Mouse (Mus musculus) limb, embryonic 11.5 days (tissue): Measurements from ENCODE around the gene Slc7a11. TPM values are rescaled to one million over a fixed set of nuclear protein-coding genes. Genes with fewer than 3 reads are reported as not detected.

ENCODE experiments used
- ATAC-seq: fragments of 200-750 bp; cut with Nextera tagmentation; 2 replicates; pipeline ENCODE4 v1.8.0; 2017; ENCODE audit warnings: low read depth; ENCODE audit not compliant: insufficient number of reproducible peaks, low FRiP score, low TSS enrichment
- DNase-seq: peaks from one replicate; pipeline ENCODE4 v3.0.0-alpha.2; 2015; ENCODE audit warnings: low spot score
- H3K27ac ChIP-seq: fragments of 300-500 bp; sonication (generic); replicated peaks from 2 replicates; pipeline ENCODE4 v1.5.1; 2014; ENCODE audit warnings: low read depth, mild to moderate bottlenecking, low read length
- H3K27me3 ChIP-seq: fragments of 300-500 bp; sonication (generic); 2 replicates; pipeline ENCODE4 v1.6.1; 2014; ENCODE audit warnings: mild to moderate bottlenecking, low read length, mixed read lengths; ENCODE audit not compliant: control insufficient read depth, insufficient read depth
- H3K36me3 ChIP-seq: fragments of 300-500 bp; sonication (generic); 2 replicates; pipeline ENCODE4 v1.6.1; 2014; ENCODE audit warnings: mild to moderate bottlenecking, low read length, moderate library complexity, mixed read lengths; ENCODE audit not compliant: control insufficient read depth, insufficient read depth
- H3K4me1 ChIP-seq: fragments of 300-500 bp; sonication (generic); 2 replicates; pipeline ENCODE4 v1.6.1; 2014; ENCODE audit warnings: low read length, mixed read lengths; ENCODE audit not compliant: control insufficient read depth, insufficient read depth
- H3K4me2 ChIP-seq: fragments of 300-500 bp; sonication (generic); 2 replicates; pipeline ENCODE4 v1.6.1; 2014; ENCODE audit warnings: low read depth, mild to moderate bottlenecking, moderate library complexity; ENCODE audit not compliant: severe bottlenecking
- H3K4me3 ChIP-seq: fragments of 300-500 bp; sonication (generic); 2 replicates; pipeline ENCODE4 v1.5.1; 2014; ENCODE audit warnings: low read depth, low read length
- H3K9ac ChIP-seq: fragments of 300-500 bp; sonication (generic); 2 replicates; pipeline ENCODE4 v1.6.1; 2014; ENCODE audit warnings: mild to moderate bottlenecking, low read length
- H3K9me3 ChIP-seq: fragments of 300-500 bp; sonication (generic); 2 replicates; pipeline ENCODE4 v1.6.1; 2016; ENCODE audit warnings: low read length; ENCODE audit not compliant: control insufficient read depth
- WGBS: fragments of 180-500 bp; shearing (Covaris S2); extraction: QIAGEN DNeasy Blood & Tissue Kit; methylation state at CpG from one replicate; pipeline ENCODE4 v1.1.7; 2014; 5-methylcytosine and 5-hydroxymethylcytosine counted together
- polyA plus RNA-seq: library from polyadenylated mRNA; unstranded; fragments of >200 nt; fragmentation: Nextera tagmentation; extraction: Ambion mirVana; gene quantifications from 2 replicates; pipeline ENCODE4 v1.2.1, GENCODE M21; 2014

Gene Slc7a11
- polyA plus RNA-seq, 1 experiment from 2014 or later = 4.4 TPM

DNA sequence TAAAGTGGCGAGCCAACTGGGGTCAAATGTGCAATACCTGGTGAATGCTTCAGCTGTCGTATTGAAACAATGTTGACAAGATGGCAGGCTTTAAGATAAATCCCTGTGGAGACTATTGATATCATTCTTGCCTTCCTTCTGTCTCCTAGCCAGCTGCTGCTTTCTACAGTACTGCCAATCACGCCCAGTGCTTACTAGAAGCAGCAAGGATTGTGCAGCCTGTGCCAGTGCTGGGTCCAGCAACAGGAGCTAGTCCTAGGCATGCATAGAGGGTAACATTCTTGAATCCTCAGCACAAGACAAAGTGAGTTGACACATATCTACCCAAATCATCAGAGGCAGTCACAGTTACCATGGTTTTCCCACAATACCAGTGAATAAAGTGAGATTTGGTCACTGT lies 129.6 kb downstream of the Slc7a11 start:
- DNase-seq = no peak
- Histone ChIP-seq H3K9ac (no peak overlapping the region), H3K4me2 (no peak overlapping the region), H3K9me3 (no peaks in the 10 kb centered on the region), H3K4me3 (no peak overlapping the region), H3K27me3 (no peaks in the 10 kb centered on the region), H3K27ac (no peak overlapping the region), H3K36me3 (no peaks in the 10 kb centered on the region), H3K4me1 (no peaks in the 10 kb centered on the region)
- WGBS = 90% methylated on average over 3 of the region's 3 CpGs
- no peak for ATAC-seq

DNA sequence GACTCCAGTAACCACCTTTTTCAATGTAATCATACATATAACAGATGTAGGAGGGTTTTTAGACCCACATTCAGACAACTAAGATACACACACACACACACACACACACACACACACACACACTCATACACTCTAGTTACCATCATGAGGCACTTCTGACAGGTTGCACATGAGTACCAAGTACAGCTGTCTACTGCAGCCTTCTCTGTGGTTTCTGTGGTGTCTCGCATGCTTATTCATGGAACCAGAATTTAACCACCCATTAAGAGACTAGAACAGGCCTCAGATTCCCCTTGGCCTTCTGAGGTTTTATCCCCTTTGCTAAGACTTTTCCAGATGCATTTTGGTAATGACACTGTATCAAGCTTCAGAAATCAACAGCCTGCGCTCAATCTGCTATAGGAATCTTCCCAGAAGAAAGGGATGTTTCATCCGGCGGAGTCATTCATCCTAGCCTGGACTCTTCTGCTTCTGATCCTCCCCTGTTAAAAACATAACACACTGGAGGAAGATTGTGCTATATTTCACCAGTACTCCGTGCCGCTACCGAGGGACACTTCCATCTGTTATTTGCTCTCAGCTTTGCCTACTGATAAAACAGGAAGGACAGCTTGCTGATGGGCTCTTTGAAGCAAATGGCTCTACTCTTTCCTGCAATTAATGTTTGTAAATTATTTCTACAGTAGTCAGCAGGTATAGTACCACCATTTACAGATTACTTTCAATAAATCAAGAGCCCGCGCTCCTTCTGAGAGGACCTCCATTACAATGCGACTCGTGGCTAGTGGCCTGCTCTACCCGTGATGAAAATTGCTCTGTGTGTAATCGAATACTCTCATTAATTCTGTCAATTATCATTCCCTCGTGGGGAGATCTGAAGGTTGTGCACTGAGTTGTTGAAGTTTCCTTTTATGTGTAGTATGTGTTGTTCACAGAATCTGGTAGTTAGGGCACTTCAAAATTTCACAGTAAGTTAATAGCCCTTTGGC lies 135.8 kb downstream of the Slc7a11 start:
- Histone ChIP-seq H3K27ac (no peak overlapping the region), H3K4me2 (no peak overlapping the region), H3K9ac (no peak overlapping the region), H3K27me3 (no peaks in the 10 kb centered on the region), H3K4me1 (no peaks in the 10 kb centered on the region), H3K36me3 (no peaks in the 10 kb centered on the region), H3K9me3 (no peaks in the 10 kb centered on the region), H3K4me3 (no peak overlapping the region)
- ATAC-seq = no peak
- DNase-seq = no peak
- WGBS = 69% methylated on average over 14 of the region's 14 CpGs

DNA sequence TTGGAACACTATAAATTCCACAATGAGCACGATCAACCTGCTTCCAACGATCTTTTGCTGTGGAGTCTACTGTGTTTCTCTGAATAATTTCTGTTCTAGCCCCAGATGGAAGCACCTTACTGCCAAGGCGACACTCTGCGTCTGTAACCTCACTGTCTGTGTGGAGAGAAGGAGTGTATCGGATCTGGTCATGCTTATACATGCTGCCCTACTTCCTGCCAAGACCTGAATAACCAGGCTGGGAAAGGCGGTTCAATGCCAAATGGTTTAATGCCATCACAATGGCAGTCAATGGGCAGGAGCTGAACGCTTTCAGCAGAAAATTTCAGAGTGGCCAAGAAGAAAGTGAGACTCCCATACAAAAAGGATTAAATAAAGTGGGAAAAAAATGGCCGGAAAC lies 137.1 kb downstream of the Slc7a11 start:
- Histone ChIP-seq H3K9ac (no peak overlapping the region), H3K27me3 (no peaks in the 10 kb centered on the region), H3K4me2 (no peak overlapping the region), H3K4me3 (no peak overlapping the region), H3K36me3 (no peaks in the 10 kb centered on the region), H3K9me3 (no peaks in the 10 kb centered on the region), H3K27ac (no peak overlapping the region), H3K4me1 (no peaks in the 10 kb centered on the region)
- 90% methylated on average over 8 of the region's 8 CpGs for WGBS
- ATAC-seq (no peak), DNase-seq (no peak)

- ATAC-seq = no peak
- H3K27ac ChIP-seq = no peak overlapping the region
- H3K4me1 ChIP-seq = no peaks in the 10 kb centered on the region
- WGBS = 53% methylated on average over 4 of the region's 4 CpGs
- H3K27me3 ChIP-seq = no peaks in the 10 kb centered on the region
- DNase-seq = peak; percentile 53
- no peak overlapping the region for H3K9ac ChIP-seq
- H3K4me2 ChIP-seq = no peak overlapping the region
- H3K36me3 ChIP-seq = no peaks in the 10 kb centered on the region
- no peak overlapping the region for H3K4me3 ChIP-seq
- no peaks in the 10 kb centered on the region for H3K9me3 ChIP-seq
Observed at GRCm38 (mm10) chr3:50304137-50304536, 139.3 kb downstream of the Slc7a11 start.

DNA sequence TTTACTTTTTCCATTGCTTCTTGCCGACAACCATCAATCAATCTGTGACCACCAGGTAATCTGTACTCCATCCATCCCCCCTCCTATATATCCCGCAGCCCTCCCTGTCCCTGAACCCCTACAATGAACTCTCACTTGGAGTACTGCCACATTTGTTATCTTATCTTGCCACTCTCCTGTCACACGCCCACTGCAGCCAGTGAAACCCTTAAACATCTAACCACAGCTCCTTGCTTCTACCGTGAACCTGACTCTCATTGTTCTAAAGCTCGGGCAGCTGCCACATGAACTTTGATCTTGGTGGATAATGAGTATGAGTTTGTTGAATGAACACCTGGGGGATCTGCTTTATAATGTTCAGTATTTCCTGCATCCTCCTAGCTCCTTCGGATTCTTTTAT lies 140.8 kb downstream of the Slc7a11 start:
- WGBS = 67% methylated on average over 6 of the region's 6 CpGs
- no peak for ATAC-seq

DNA sequence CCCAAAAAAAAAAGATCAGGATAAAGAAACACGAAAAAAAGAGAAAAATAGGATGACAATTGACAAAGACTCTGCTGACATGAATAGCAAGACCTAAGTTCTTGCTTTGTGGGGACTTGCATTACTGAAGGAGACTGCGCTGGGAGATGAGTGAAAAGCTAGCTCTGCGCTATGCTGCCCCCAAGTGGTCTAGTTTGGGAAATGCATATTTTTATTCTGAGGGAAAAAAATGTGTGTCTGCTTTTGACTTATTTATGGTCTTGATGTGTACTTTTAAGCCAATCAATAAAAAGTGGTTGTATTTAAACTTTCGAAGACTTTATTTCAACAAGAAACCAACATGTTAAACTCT lies 142.5 kb downstream of the Slc7a11 start:
- H3K9ac ChIP-seq = no peak overlapping the region
- H3K9me3 ChIP-seq = no peaks in the 10 kb centered on the region
- WGBS = 10% methylated on average over 4 of the region's 4 CpGs
- H3K27me3 ChIP-seq = no peaks in the 10 kb centered on the region
- DNase-seq (peak; percentile 79), ATAC-seq (no peak)
- H3K36me3 ChIP-seq = no peaks in the 10 kb centered on the region
- no peak overlapping the region for H3K4me3 ChIP-seq
- H3K27ac ChIP-seq = no peak overlapping the region
- no peaks in the 10 kb centered on the region for H3K4me1 ChIP-seq
- no peak overlapping the region for H3K4me2 ChIP-seq

More for the DNA sequence above, 140.8 kb downstream of the Slc7a11 start:
- Histone ChIP-seq H3K36me3 (no peaks in the 10 kb centered on the region), H3K9ac (no peak overlapping the region), H3K27ac (no peak overlapping the region), H3K4me3 (no peak overlapping the region), H3K4me1 (no peaks in the 10 kb centered on the region), H3K4me2 (no peak overlapping the region), H3K9me3 (no peaks in the 10 kb centered on the region), H3K27me3 (no peaks in the 10 kb centered on the region)
- no peak for DNase-seq

DNA sequence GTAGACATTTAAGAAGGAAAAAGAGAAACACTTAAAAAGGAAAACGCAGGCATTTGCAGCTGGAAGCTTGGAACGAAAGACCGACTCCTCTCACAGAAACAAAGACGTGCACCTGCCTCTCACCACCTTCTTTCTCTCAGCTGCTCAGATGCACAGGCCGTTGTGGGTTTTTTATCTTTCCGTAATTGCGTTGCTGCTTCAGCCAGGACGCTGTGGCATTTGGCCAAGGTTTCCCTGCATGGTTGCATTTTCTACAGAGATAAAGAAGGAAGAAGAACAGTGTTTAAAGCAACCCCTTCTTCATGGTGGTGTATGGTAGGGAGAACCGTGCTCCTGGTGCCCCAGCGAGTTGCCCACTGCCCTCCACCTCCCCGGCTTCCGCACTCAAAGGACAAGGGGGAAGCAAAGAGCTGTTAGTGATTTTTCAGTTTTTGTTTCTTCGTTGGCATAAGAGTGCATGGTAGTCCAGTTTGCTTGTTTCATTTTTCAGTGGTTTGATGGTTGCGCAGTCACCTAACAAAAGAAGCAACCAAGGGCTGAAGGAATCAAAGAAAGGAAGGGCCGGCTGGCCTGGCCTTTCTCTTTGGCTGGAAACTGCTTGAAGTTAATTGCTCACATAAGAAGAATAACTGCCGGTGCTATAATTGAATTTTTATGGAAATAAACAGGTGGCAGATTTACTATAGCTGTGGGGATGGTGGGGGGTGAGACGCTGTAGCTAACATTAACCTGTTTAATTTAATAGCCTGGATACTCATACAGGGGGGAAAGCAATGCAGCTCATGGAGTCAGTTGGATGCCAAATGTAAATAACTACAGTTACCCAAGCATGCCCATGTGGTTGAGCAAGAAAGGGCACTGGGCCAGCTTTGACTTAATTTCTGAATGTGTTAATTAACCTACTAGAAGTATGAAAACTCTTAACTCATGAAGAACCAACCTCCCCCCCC lies 143.1 kb downstream of the Slc7a11 start:
- 69% methylated on average over 17 of the region's 17 CpGs for WGBS
- no peaks in the 10 kb centered on the region for H3K4me1 ChIP-seq
- no peak overlapping the region for H3K9ac ChIP-seq
- DNase-seq = no peak
- H3K9me3 ChIP-seq = no peaks in the 10 kb centered on the region
- H3K4me3 ChIP-seq = no peak overlapping the region
- no peak overlapping the region for H3K4me2 ChIP-seq
- H3K36me3 ChIP-seq = no peaks in the 10 kb centered on the region
- peak; percentile 57; the same call in 1 of the 2 replicates for ATAC-seq
- no peaks in the 10 kb centered on the region for H3K27me3 ChIP-seq
- H3K27ac ChIP-seq = no peak overlapping the region

GRCm38 (mm10) chr3:50298366-50298991 lies 144.9 kb downstream of the Slc7a11 start:
- Histone ChIP-seq H3K27ac (no peak overlapping the region), H3K4me3 (no peak overlapping the region), H3K4me2 (no peak overlapping the region), H3K9ac (no peak overlapping the region), H3K36me3 (no peaks in the 10 kb centered on the region), H3K4me1 (no peaks in the 10 kb centered on the region), H3K9me3 (no peaks in the 10 kb centered on the region), H3K27me3 (no peaks in the 10 kb centered on the region)
- 36% methylated on average over 7 of the region's 7 CpGs for WGBS
- DNase-seq = no peak
- ATAC-seq = no peak
